Mouse (Mus musculus): Measurements from ENCODE around the gene Galns. TPM values are rescaled to one million over a fixed set of nuclear protein-coding genes. Genes with fewer than 3 reads are reported as not detected.
A peak's percentile ranks its signal among the peaks of the same experiment; 100 is the strongest.

The Galns gene
- total and polyA plus RNA-seq, 2 experiments from 2014 or later, result 10.9 to 12.1 TPM

DNA sequence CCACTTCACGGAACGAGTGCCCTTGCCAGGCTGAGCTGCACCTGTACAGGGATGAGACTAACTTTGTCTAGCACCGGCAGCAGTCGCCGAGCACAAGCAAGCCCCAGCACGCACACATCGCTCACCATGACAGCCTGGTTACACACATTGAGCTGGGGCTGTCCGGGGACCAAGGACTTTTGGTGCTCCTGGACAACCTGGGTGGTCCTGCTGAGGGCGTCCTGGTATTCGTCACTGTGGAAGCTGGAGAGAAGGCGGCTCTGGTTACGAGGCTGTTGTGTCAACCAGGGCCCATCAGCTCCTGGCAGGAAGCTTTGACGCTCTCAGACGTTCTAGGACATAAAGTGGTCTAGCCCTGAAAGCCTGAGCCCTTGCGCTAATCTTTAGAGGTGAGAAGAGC is 30.3 kb downstream of the Galns start:
- DNase-seq (ENCODE audit: low spot score), result no peak
- no peak for TF ChIP-seq CTCF (IDR thresholded peaks at IDR 0.05)
- Histone ChIP-seq H3K4me3 (ENCODE audit: low read depth, low read length) (no peak overlapping the region), H3K27ac (ENCODE audit: low read depth, low read length) (no peak overlapping the region), H3K9me3 (ENCODE audit: low read length) (no peaks in the 10 kb centered on the region), H3K36me3 (ENCODE audit: insufficient read depth, low read length) (no peaks in the 10 kb centered on the region), H3K4me1 (ENCODE audit: insufficient read depth, low read length) (peaks cover 8% of the 10 kb centered on the region), H3K9ac (replicated peaks; ENCODE audit: low read length, poor library complexity, severe bottlenecking) (no peak overlapping the region), H3K4me2 (ENCODE audit: low read depth, low read length, poor library complexity, severe bottlenecking) (no peak overlapping the region), H3K27me3 (ENCODE audit: insufficient read depth, low read length) (no peaks in the 10 kb centered on the region)
- no peak for ATAC-seq (ENCODE audit: low FRiP score)
- 89% methylated on average over 15 of the region's 15 CpGs for WGBS

DNA sequence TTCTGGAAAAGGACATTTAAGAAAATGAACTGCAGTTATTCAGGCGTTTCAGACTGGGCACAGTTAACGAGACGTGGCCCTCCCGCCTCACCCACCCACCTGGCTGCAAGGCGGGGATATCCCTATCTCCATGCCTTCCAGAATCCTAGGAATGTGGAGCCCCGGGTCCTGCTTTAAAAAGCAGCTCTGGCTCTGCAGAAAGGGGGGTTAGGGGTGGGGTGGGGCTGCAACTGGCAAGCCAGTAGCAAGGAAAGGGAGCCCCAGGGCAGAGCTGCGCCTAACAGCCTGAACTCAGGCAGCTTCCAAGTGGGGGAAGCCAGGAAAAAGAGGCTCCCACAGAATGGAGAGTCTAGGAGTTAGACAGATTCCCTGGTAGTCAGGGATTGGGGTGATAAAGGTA is 32.1 kb downstream of the Galns start:
- DNase-seq (ENCODE audit: low spot score), result no peak
- H3K36me3 ChIP-seq (ENCODE audit: insufficient read depth, low read length), result no peaks in the 10 kb centered on the region; the same call in 1 of the 2 replicates
- H3K4me1 ChIP-seq (ENCODE audit: insufficient read depth, low read length), result peaks cover 17% of the 10 kb centered on the region
- 30% methylated on average over 7 of the region's 7 CpGs for WGBS
- H3K27me3 ChIP-seq (ENCODE audit: insufficient read depth, low read length), result no peaks in the 10 kb centered on the region
- no peak overlapping the region for H3K27ac ChIP-seq (ENCODE audit: low read depth, low read length)
- H3K4me2 ChIP-seq (ENCODE audit: low read depth, low read length, poor library complexity, severe bottlenecking), result no peak overlapping the region
- no peak for ATAC-seq (ENCODE audit: low FRiP score)
- H3K9me3 ChIP-seq (ENCODE audit: low read length), result no peaks in the 10 kb centered on the region
- TF ChIP-seq CTCF (IDR thresholded peaks at IDR 0.05), result no peak
- no peak overlapping the region for H3K4me3 ChIP-seq (ENCODE audit: low read depth, low read length)
- H3K9ac ChIP-seq (replicated peaks; ENCODE audit: low read length, poor library complexity, severe bottlenecking), result no peak overlapping the region

- 43% methylated on average over 10 of the region's 10 CpGs for WGBS
These were observed 34.1 kb downstream of the Galns start for GRCm38 (mm10) chr8:122577116-122577515.

DNA sequence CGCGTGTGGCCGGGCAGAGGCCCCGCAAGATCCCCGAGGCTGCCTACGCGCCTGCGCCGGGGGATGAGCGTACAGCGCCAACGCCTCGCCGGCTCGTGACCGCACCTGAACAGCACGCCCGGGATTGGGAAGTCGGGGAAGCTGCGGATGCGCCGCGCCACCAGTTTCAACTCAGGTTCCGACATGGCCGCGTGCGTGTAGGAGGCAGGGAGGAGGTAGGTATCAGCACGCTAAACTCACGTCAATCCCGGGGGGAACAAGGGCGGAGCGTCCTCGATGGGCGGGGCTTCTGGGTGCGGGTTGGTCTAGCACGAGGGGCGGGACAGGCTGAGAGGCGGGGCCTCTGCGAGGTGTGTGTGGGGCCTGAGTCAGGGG is 34.6 kb downstream of the Galns start, which contains the start of gene Aprt:
TSS of gene Aprt (minus strand) at position 262 of the 375 bp plus-strand sequence.
- H3K4me2 ChIP-seq (ENCODE audit: low read depth, low read length, poor library complexity, severe bottlenecking), result peak within 1 kb of the TSS; percentile 91
- no peaks in the 10 kb centered on the region for H3K9me3 ChIP-seq (ENCODE audit: low read length)
- H3K4me1 ChIP-seq (ENCODE audit: insufficient read depth, low read length), result peaks cover 17% of the 10 kb centered on the region
- TF ChIP-seq CTCF (IDR thresholded peaks at IDR 0.05), result no peak
- H3K4me3 ChIP-seq (ENCODE audit: low read depth, low read length), result peak within 1 kb of the TSS; percentile 61
- DNase-seq (ENCODE audit: low spot score) (peak; percentile 94), ATAC-seq (ENCODE audit: low FRiP score) (peak; percentile 85)
- WGBS, result under 1% methylated on average over 39 of the region's 39 CpGs
- no peaks in the 10 kb centered on the region; the same call in 1 of the 2 replicates for H3K36me3 ChIP-seq (ENCODE audit: insufficient read depth, low read length)
- H3K27me3 ChIP-seq (ENCODE audit: insufficient read depth, low read length), result no peaks in the 10 kb centered on the region
- H3K9ac ChIP-seq (replicated peaks; ENCODE audit: low read length, poor library complexity, severe bottlenecking), result peak within 1 kb of the TSS; percentile 87
- peak within 1 kb of the TSS; percentile 80 for H3K27ac ChIP-seq (ENCODE audit: low read depth, low read length)

More at GRCm38 (mm10) chr8:122577116-122577515, 34.1 kb downstream of the Galns start:
- Histone ChIP-seq H3K4me2 (ENCODE audit: low read depth, low read length, poor library complexity, severe bottlenecking) (peak overlapping the region; percentile 91), H3K27ac (ENCODE audit: low read depth, low read length) (peak overlapping the region; percentile 80), H3K36me3 (ENCODE audit: insufficient read depth, low read length) (no peaks in the 10 kb centered on the region; the same call in 1 of the 2 replicates), H3K9ac (replicated peaks; ENCODE audit: low read length, poor library complexity, severe bottlenecking) (peak overlapping the region; percentile 87), H3K4me1 (ENCODE audit: insufficient read depth, low read length) (peaks cover 17% of the 10 kb centered on the region), H3K4me3 (ENCODE audit: low read depth, low read length) (peak overlapping the region; percentile 61), H3K27me3 (ENCODE audit: insufficient read depth, low read length) (no peaks in the 10 kb centered on the region), H3K9me3 (ENCODE audit: low read length) (no peaks in the 10 kb centered on the region)
- TF ChIP-seq CTCF (IDR thresholded peaks at IDR 0.05), result no peak
- ATAC-seq (ENCODE audit: low FRiP score) (0 out of 2 replicates have a peak, but pooled peaks have one; percentile 33), DNase-seq (ENCODE audit: low spot score) (no peak)

GRCm38 (mm10) chr8:122575735-122576647 is 35.3 kb downstream of the Galns start:
- no peaks in the 10 kb centered on the region for H3K27me3 ChIP-seq (ENCODE audit: insufficient read depth, low read length)
- 16% methylated on average over 21 of the region's 21 CpGs for WGBS
- no peaks in the 10 kb centered on the region for H3K9me3 ChIP-seq (ENCODE audit: low read length)
- peak; percentile 15; the same call in 1 of the 2 replicates for ATAC-seq (ENCODE audit: low FRiP score)
- H3K4me1 ChIP-seq (ENCODE audit: insufficient read depth, low read length), result peaks cover 17% of the 10 kb centered on the region
- peak overlapping the region; percentile 61 for H3K4me3 ChIP-seq (ENCODE audit: low read depth, low read length)
- no peak for DNase-seq (ENCODE audit: low spot score)
- peaks cover 3% of the 10 kb centered on the region; the same call in 1 of the 2 replicates for H3K36me3 ChIP-seq (ENCODE audit: insufficient read depth, low read length)
- H3K4me2 ChIP-seq (ENCODE audit: low read depth, low read length, poor library complexity, severe bottlenecking), result peak overlapping the region; percentile 91
- no peak for TF ChIP-seq CTCF (IDR thresholded peaks at IDR 0.05)
- peak overlapping the region; percentile 87 for H3K9ac ChIP-seq (replicated peaks; ENCODE audit: low read length, poor library complexity, severe bottlenecking)
- peak overlapping the region; percentile 80 for H3K27ac ChIP-seq (ENCODE audit: low read depth, low read length)

GRCm38 (mm10) chr8:122575286-122575685 is 36.0 kb downstream of the Galns start:
- Histone ChIP-seq H3K27me3 (ENCODE audit: insufficient read depth, low read length) (no peaks in the 10 kb centered on the region), H3K36me3 (ENCODE audit: insufficient read depth, low read length) (peaks cover 5% of the 10 kb centered on the region; the same call in 1 of the 2 replicates), H3K4me1 (ENCODE audit: insufficient read depth, low read length) (peaks cover 17% of the 10 kb centered on the region), H3K9me3 (ENCODE audit: low read length) (no peaks in the 10 kb centered on the region), H3K4me3 (ENCODE audit: low read depth, low read length) (no peak overlapping the region; the same call in 1 of the 2 replicates), H3K27ac (ENCODE audit: low read depth, low read length) (no peak overlapping the region), H3K4me2 (ENCODE audit: low read depth, low read length, poor library complexity, severe bottlenecking) (peak overlapping the region; percentile 91), H3K9ac (replicated peaks; ENCODE audit: low read length, poor library complexity, severe bottlenecking) (peak overlapping the region; percentile 87; the same call in 1 of the 2 replicates)
- no peak for TF ChIP-seq CTCF (IDR thresholded peaks at IDR 0.05)
- DNase-seq (ENCODE audit: low spot score), result no peak
- 83% methylated on average over 8 of the region's 8 CpGs for WGBS
- no peak for ATAC-seq (ENCODE audit: low FRiP score)

Data from midbrain, postnatal 0 days (tissue).